Mouse (Mus musculus) MEL (cell line): ENCODE results near the gene Dctn1.

Experiments
- BHLHE40 ChIP-seq: IDR thresholded peaks from 2 replicates; pipeline ENCODE4 v1.6.1; 2012; ENCODE audit warnings: low read depth, mild to moderate bottlenecking, inconsistent platforms, low read length, improper control_type of control experiment, borderline replicate concordance
- CTCF ChIP-seq, 3 experiments: IDR thresholded peaks in 2 of 3; conservative IDR thresholded peaks in 1 of 3; 2 replicates each; pipeline ENCODE4 v1.5.1; 2011 to 2012; ENCODE audit warnings: low read length in 3 of 3, low read depth in 2 of 3, mild to moderate bottlenecking in 2 of 3, improper control_type of control experiment in 1 of 3, inconsistent platforms in 1 of 3, mixed read lengths in 1 of 3, moderate library complexity in 1 of 3; ENCODE audit not compliant: control insufficient read depth in 1 of 3, insufficient read depth in 1 of 3, poor library complexity in 1 of 3, severe bottlenecking in 1 of 3
- EP300 ChIP-seq, 2 experiments: IDR thresholded peaks; 2 replicates each; pipeline ENCODE4 v1.6.1; 2011; ENCODE audit warnings: improper control_type of control experiment in 2 of 2, low read length in 2 of 2, low read depth in 1 of 2, mild to moderate bottlenecking in 1 of 2
- MAZ ChIP-seq: IDR thresholded peaks from 2 replicates; pipeline ENCODE4 v1.6.1; 2012; ENCODE audit warnings: low read depth, mild to moderate bottlenecking, inconsistent platforms, low read length, improper control_type of control experiment
- POLR2AphosphoS2 ChIP-seq: IDR thresholded peaks from 2 replicates; pipeline ENCODE4 v1.6.1; 2011; ENCODE audit warnings: low read length, improper control_type of control experiment
- RCOR1 ChIP-seq: IDR thresholded peaks from 2 replicates; pipeline ENCODE4 v1.6.1; 2012; ENCODE audit warnings: low read depth, mild to moderate bottlenecking, inconsistent platforms, low read length, improper control_type of control experiment

DNA sequence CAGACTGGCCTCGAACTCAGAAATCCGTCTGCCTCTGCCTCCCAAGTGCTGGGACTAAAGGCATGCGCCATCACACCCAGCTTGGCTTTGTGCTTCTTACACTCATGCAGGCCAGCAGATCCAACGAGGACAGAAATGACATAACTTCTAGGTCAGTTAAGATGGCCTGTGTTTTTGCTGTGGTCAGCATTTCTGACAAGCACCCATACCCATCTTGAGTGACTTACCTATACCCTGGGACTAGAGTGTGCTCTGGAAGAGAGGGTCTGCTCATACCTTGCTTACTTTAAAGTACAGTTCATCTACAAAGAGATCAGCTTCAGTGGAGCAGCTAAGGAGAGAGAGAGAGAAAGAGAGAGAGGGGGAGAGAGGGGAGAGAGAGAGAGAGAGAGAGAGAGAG is 67.6 kb downstream of the Dctn1 start:
- no peak for TF ChIP-seq MAZ
- no peak for TF ChIP-seq POLR2AphosphoS2
- TF ChIP-seq EP300 (IDR thresholded peaks at IDR 0.05; ENCODE audit: low read depth in 1 of 2, low read length in 2 of 2): no peak
- no peak for TF ChIP-seq BHLHE40
- no peak for TF ChIP-seq CTCF (IDR thresholded peaks at IDR 0.05 in 2 of 3, conservative IDR thresholded peaks at IDR 0.05 in 1 of 3; ENCODE audit: control insufficient read depth in 1 of 3, insufficient read depth in 1 of 3, low read depth in 2 of 3, low read length in 3 of 3, poor library complexity in 1 of 3, severe bottlenecking in 1 of 3)
- no peak for TF ChIP-seq RCOR1
